ENCODE assay signal across 11 mouse cellular contexts in the genomic region with DNA sequence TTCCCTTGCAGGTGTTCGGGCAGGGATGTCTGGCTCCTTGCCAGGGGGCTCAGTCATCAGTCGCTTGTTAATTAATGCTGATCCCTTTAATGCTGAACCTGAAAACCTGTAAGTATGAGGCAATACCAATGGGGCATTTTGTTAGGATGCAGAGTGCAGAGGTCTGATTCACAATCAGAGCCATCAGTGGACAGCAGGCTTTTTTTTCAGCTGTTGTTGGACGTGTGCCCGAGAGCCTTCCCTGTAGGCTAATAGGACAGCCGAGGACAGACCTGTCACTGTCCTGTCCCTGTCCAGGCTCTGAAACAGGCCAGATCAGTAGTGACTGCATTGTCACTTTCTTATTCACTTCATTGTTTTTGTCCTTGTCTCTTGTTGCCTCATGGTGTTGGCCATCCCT.
DNase-seq lines count a peak whose midpoint lies in the region; ATAC-seq and TF ChIP-seq lines count a peak whose summit lies in the region.
"Had no signal": no experiment of that assay in that cellular context is flagged by ENCODE, and none has a peak within 500 bp of the region (broad histone marks: within the 10 kb centered on the region; RNA-seq: fewer than 3 reads in every experiment).

No protein-coding gene starts in this region.

- no peak overlapping the region for H3K4me3 ChIP-seq in forebrain, postnatal 0 days (ENCODE audit: low read depth, low read length)
- H3K4me3 ChIP-seq in forebrain, embryonic 16.5 days (replicated peaks; ENCODE audit: low read length): no peak overlapping the region
- no peak overlapping the region for H3K4me3 ChIP-seq in midbrain, embryonic 13.5 days (replicated peaks)
- H3K4me3 ChIP-seq in midbrain, embryonic 10.5 days: no peak overlapping the region
- no peak overlapping the region for H3K4me3 ChIP-seq in liver, embryonic 15.5 days (replicated peaks)
- H3K4me3 ChIP-seq: heart, embryonic 10.5 days had no signal

- H3K36me3 ChIP-seq in forebrain, postnatal 0 days (ENCODE audit: insufficient read depth): peaks cover 45% of the 10 kb centered on the region
- H3K36me3 ChIP-seq in forebrain, embryonic 16.5 days (ENCODE audit: control insufficient read depth, insufficient read depth): peaks cover 29% of the 10 kb centered on the region
- H3K36me3 ChIP-seq in midbrain, embryonic 13.5 days: peaks cover 86% of the 10 kb centered on the region
- H3K36me3 ChIP-seq in midbrain, embryonic 10.5 days: peaks cover 97% of the 10 kb centered on the region
- H3K36me3 ChIP-seq in liver, embryonic 15.5 days (replicated peaks): peaks cover 56% of the 10 kb centered on the region

- 32% methylated on average over 5 of the region's 5 CpGs for WGBS in forebrain, postnatal 0 days
- WGBS in forebrain, embryonic 16.5 days: 39% methylated on average over 5 of the region's 5 CpGs
- WGBS in midbrain, embryonic 13.5 days: 61% methylated on average over 5 of the region's 5 CpGs
- WGBS in midbrain, embryonic 10.5 days: 92% methylated on average over 5 of the region's 5 CpGs
- 62% methylated on average over 5 of the region's 5 CpGs for WGBS in liver, embryonic 15.5 days (ENCODE audit: insufficient replicate concordance)

- no peaks in the 10 kb centered on the region for H3K9me3 ChIP-seq in forebrain, postnatal 0 days (ENCODE audit: low read length)
- no peaks in the 10 kb centered on the region for H3K9me3 ChIP-seq in forebrain, embryonic 16.5 days (ENCODE audit: control insufficient read depth, low read length)
- no peaks in the 10 kb centered on the region for H3K9me3 ChIP-seq in midbrain, embryonic 13.5 days
- H3K9me3 ChIP-seq in midbrain, embryonic 10.5 days (replicated peaks): no peaks in the 10 kb centered on the region
- H3K9me3 ChIP-seq in liver, embryonic 15.5 days (replicated peaks): no peaks in the 10 kb centered on the region
- H3K9me3 ChIP-seq: G1E; heart, embryonic 10.5 days had no signal

- no peak overlapping the region for H3K9ac ChIP-seq in forebrain, postnatal 0 days
- H3K9ac ChIP-seq in forebrain, embryonic 16.5 days (replicated peaks; ENCODE audit: low read depth, low read length): no peak overlapping the region
- H3K9ac ChIP-seq in midbrain, embryonic 13.5 days (replicated peaks): no peak overlapping the region
- no peak overlapping the region for H3K9ac ChIP-seq in liver, embryonic 15.5 days

- no peaks in the 10 kb centered on the region for H3K27me3 ChIP-seq in forebrain, postnatal 0 days (ENCODE audit: insufficient read depth, low read length)
- no peaks in the 10 kb centered on the region for H3K27me3 ChIP-seq in forebrain, embryonic 16.5 days (replicated peaks; ENCODE audit: control insufficient read depth, insufficient read depth, low read length)
- no peaks in the 10 kb centered on the region for H3K27me3 ChIP-seq in midbrain, embryonic 13.5 days
- H3K27me3 ChIP-seq in midbrain, embryonic 10.5 days (ENCODE audit: low read depth, poor library complexity, severe bottlenecking): no peaks in the 10 kb centered on the region
- no peaks in the 10 kb centered on the region for H3K27me3 ChIP-seq in liver, embryonic 15.5 days

- peak; percentile 19; the same call in 1 of the 2 replicates for ATAC-seq in forebrain, postnatal 0 days
- no peak for ATAC-seq in forebrain, embryonic 16.5 days
- no peak for ATAC-seq in midbrain, embryonic 13.5 days
- ATAC-seq in liver, embryonic 15.5 days (ENCODE audit: insufficient read depth): peak; percentile 55; the same call in 1 of the 2 replicates
- no peak for ATAC-seq in granulocyte monocyte progenitor cell, adult 5-6 weeks (replicated peaks; ENCODE audit: poor library complexity, severe bottlenecking)

- H3K4me1 ChIP-seq in forebrain, postnatal 0 days (ENCODE audit: insufficient read depth): no peaks in the 10 kb centered on the region
- peaks cover 4% of the 10 kb centered on the region; the same call in 1 of the 2 replicates for H3K4me1 ChIP-seq in forebrain, embryonic 16.5 days (replicated peaks; ENCODE audit: control insufficient read depth, insufficient read depth, low read length)
- H3K4me1 ChIP-seq in midbrain, embryonic 13.5 days (replicated peaks): no peaks in the 10 kb centered on the region; the same call in 1 of the 2 replicates
- H3K4me1 ChIP-seq in midbrain, embryonic 10.5 days: no peaks in the 10 kb centered on the region
- H3K4me1 ChIP-seq in liver, embryonic 15.5 days (replicated peaks): no peaks in the 10 kb centered on the region
- H3K4me1 ChIP-seq: heart, embryonic 10.5 days had no signal

- DNase-seq in forebrain, postnatal 0 days: no peak
- no peak for DNase-seq in midbrain, embryonic 10.5 days (ENCODE audit: low spot score)
- DNase-seq in brain, embryonic 14.5 days (ENCODE audit: low read depth): peak; percentile 27
- no peak for DNase-seq in spleen, postnatal 14 days (ENCODE audit: low spot score in 2 of 2)
- DNase-seq: thymus, adult 2 months had no signal

- no peak for TF ChIP-seq CTCF in forebrain, postnatal 0 days (IDR thresholded peaks at IDR 0.05; ENCODE audit: low read depth)
- no peak for TF ChIP-seq CTCF in brain, embryonic 14.5 days (IDR thresholded peaks at IDR 0.05; ENCODE audit: borderline replicate concordance, extremely low read depth, insufficient read depth, insufficient read length)

- no peak for TF ChIP-seq POLR2A in brain, embryonic 14.5 days (IDR thresholded peaks at IDR 0.05; ENCODE audit: borderline replicate concordance, extremely low read depth, insufficient read depth, insufficient read length, poor library complexity, severe bottlenecking)

- no peak overlapping the region for H3K27ac ChIP-seq in forebrain, postnatal 0 days (ENCODE audit: low read depth, low read length)
- H3K27ac ChIP-seq in forebrain, embryonic 16.5 days (ENCODE audit: low read length): no peak overlapping the region
- peak overlapping the region; percentile 48 for H3K27ac ChIP-seq in midbrain, embryonic 13.5 days
- H3K27ac ChIP-seq in midbrain, embryonic 10.5 days (replicated peaks): no peak overlapping the region
- H3K27ac ChIP-seq in liver, embryonic 15.5 days (replicated peaks): no peak overlapping the region
- H3K27ac ChIP-seq: heart, embryonic 10.5 days had no signal

- no peak overlapping the region for H3K4me2 ChIP-seq in forebrain, postnatal 0 days (ENCODE audit: low read depth)
- no peak overlapping the region for H3K4me2 ChIP-seq in forebrain, embryonic 16.5 days (ENCODE audit: low read length)
- no peak overlapping the region for H3K4me2 ChIP-seq in midbrain, embryonic 13.5 days (replicated peaks)
- no peak overlapping the region for H3K4me2 ChIP-seq in liver, embryonic 15.5 days

Comparison
In these comparisons a context has a peak if more than half of its experiments do, and no peak if none do; other contexts are left out.
1. ATAC-seq: peak in forebrain, postnatal 0 days (single experiment) and liver, embryonic 15.5 days (single experiment); none in forebrain, embryonic 16.5 days (single experiment), midbrain, embryonic 13.5 days (single experiment) and granulocyte monocyte progenitor cell, adult 5-6 weeks (single experiment).